Mouse (Mus musculus): ENCODE results near the gene Ascc2.
"Not testable (repeated sequence)": the region's sequence is repeated elsewhere in the genome, so short reads cannot be mapped to it uniquely, and the experiment has no call there.

Gene Ascc2

DNA sequence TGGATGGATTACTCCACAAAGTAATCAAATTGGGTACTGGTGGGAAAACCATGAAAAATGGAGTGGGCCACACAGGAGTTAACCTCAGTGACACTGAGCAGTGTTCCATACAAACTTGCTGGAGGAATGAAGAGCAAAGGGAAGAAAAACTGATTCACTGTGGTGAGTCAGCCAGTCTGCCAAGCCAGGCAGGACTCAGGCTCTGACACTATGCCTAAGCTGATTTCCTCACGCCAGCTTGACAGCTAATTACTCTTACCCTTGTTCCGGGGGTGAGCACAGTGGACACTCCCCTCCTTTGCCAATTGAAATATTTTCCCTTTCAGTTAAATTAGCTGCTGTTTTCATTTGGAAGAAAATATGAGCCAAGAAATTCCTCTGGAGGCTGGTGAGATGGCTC is 4.1 kb upstream of the Ascc2 start:
- DNase-seq (ENCODE audit: low read depth), result no peak

DNA sequence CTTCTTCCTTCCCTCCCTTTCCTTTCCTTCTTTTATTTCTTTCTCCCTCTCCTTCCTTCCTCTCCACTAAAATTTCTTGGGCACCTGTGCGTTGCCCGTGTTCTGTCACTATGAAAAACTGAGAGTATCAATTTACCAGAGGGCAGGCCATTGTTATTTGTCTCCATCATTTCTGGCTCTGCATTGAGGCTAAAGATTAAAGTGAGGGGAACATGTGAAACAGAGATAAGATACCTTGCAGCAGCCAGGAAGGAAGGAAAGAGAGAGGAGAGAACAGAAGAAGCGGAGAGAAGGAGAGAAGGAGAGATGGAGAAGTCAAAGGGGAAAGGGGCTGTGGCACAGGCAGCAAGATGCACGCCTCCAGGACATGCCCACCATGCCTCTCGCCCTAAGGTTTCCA is 3.2 kb upstream of the Ascc2 start:
- DNase-seq (ENCODE audit: low read depth), result no peak

DNA sequence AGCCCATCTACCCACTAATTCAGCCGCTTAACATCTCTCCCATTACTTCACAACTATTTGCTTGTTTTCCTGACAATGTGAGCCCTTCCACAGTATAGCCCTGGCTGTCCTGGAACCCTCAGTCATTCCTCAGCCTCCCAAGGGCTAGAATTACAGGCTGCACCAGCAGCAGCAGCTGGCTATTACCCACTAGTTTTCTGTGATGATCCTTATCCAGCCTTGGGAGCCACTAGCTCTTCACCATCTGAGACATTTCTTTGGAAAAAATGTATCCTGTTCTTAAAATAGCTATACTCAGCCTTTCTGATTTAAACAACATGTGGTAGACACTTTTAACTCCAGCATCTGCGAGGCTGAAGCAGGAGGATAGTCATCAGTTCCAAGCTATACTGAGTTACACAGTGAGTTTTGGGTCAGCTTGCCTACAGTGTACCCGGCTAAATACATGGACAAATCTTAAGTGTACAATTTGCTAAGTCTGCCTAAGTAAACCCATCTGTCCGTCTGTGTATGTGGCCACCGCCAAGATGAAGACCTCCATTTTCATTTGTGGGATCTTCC is 685 bp upstream of the Ascc2 start:
- no peak for DNase-seq (ENCODE audit: low read depth)

DNA sequence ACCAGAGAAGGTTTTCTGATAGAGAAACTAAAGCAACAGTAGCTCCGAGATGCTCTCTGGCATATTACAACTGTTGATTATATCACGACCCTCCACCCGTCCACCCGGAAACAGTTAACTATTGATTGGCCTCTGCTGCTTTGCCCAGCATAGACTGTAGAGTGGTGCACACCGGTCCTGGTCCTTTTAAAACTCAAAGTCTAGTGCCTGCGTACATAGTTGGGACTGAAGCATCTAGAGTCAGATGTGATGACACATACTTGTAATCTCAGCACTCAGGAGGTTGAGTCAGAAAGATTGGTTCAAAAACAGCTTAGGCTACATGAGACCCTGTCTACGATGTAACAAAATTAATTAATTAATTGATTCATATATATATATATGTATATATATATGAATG is 714 bp downstream of the Ascc2 start:
- no peak for DNase-seq (ENCODE audit: low read depth)

DNA sequence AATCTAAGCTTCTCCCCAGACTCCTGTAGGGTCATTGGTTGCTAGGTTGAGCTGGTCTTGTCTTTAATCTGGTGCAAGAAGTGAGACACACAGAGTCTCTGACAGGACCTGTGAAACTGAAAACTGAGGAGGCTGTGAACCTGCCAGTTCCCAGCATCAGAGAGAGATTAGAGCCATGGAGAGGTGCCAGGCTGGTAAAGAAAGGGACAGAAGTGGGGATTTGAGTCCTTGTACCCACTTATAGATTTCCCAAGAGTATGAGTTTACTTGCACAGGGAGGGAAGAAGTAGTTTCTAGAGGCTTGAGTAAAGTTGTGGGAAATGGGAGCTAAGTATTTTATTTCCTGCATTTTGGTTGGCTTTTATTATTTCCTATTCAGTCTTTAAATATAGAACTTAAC is 3.6 kb downstream of the Ascc2 start:
- DNase-seq (ENCODE audit: low read depth), result no peak

DNA sequence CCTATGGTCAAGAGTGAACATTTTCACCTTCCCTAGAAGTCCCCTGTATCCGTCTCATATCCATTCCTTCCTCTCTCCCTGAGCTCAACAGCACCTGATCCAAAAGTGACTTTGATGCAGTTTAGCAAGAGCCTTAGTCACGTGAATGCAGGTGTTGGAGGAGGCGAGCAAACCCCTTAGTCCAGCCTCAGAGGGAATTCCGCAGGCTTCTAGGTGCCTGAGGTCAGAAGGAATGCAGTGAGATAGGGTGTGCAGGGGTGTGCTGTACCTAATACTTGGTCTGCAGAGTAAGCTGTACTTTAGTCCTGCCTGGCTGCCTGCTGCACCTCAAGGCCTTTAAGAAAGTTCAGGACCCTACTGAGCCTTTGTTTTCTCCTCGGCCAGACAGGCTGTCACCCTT is 6.2 kb downstream of the Ascc2 start:
- no peak for DNase-seq (ENCODE audit: low read depth)

DNA sequence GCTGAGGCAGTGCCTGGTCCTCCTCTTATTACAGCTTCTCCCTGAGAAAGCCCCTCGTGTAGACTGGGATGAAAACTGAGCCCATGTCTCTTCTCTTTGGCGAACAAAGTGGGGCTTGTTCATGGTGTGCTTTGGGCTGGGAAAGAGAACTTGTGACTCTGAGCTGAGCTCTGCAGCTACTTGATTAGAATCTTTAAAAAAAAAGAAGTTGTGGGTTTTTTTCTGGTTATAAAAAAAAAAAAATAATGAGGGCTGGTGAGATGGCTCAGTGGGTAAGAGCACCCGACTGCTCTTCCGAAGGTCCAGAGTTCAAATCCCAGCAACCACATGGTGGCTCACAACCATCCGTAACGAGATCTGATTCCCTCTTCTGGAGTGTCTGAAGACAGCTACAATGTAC is 7.6 kb downstream of the Ascc2 start:
- not testable (repeated sequence) for DNase-seq (ENCODE audit: low read depth)

DNA sequence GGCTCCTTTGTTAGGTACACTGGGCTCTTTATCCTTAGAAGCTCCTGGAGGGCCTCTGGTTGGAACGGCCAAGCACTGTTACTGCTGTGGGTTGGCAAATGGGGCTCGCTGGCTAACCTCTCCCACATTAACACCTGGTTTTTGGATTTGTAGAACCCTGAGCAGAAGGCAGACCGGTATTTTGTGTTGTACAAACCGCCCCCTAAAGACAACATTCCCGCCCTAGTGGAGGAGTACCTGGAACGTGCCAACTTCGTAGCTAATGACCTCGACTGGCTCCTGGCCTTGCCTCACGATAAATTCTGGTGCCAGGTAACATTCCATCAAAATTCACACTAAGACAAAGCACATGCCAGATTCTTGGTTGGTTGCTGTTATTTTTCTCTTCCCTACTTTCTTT is 8.9 kb downstream of the Ascc2 start:
- DNase-seq (ENCODE audit: low read depth), result no peak

DNA sequence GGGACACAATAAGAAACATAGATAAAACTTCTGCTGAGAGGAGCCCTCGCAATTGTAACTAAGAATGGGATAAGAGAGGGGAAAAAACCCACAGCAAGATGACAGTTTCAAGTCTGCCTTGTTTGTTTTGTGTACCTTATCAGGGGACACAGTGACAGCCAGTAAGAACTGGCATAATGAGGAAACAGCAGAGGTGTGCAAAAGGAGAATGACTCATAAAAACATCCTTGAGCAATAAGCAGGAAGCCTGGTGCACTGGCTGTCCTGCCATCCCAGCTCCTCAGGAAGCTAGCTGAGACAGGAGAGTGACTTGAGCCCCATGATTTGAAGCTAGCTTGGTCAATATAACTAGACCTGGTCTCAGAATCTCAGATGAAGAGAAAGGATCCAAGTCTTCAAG is 22.3 kb downstream of the Ascc2 start:
- DNase-seq (ENCODE audit: low read depth), result peak; percentile 42

DNA sequence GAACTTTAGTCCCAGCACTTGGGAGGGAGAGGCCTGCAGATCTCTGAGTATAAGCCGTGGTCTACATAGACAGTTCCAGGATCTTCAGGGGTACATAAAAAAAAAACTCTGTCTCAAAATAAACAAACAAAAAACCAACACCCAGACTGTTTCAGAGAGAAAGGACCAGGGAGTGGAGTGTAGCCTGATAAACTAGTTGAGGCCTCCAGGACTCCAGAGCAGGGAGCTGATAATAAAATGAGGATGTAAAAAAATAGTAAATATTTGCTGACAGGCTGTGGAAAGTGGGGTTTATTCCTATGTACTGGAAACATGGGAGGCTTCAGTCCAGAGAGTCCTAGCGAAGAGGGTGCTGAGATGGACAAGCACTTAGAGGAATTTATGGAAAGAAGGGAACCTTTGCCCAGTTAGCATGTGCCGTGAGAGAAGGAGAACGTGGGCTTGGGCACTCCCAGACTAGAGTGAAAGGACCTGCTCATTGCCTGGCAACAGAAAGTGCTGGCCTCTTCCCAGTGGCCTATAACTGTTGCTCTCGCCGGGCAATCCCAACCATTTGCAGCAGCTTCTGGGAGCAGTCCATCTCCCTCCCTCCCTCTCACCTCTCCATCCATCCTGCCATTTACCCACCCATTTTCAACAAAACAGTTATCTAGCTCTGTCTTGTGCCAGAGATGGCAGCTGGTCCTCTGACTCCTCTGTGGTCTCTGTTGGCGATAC is 22.9 kb downstream of the Ascc2 start:
- DNase-seq (ENCODE audit: low read depth), result peak; percentile 31

DNA sequence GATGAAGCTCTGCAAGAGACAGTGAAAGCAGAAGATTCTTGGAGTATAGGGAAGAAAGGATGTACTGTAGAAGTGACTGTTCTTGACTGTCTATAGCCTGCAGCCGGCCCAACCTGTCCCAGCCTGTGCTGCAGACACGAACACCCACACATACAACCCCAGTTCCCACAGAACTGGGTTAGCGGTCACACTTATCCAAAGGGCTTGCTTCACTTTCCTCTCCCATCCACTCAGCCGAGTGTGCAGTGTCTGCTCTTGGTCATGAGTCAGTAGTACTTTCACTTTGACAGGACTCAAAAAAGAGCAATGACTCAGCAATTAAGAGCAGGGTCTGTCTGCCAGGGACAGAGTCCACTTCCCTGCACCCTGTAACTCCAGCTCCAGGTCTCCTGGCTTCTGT is 23.8 kb downstream of the Ascc2 start:
- DNase-seq (ENCODE audit: low read depth), result peak; percentile 15

DNA sequence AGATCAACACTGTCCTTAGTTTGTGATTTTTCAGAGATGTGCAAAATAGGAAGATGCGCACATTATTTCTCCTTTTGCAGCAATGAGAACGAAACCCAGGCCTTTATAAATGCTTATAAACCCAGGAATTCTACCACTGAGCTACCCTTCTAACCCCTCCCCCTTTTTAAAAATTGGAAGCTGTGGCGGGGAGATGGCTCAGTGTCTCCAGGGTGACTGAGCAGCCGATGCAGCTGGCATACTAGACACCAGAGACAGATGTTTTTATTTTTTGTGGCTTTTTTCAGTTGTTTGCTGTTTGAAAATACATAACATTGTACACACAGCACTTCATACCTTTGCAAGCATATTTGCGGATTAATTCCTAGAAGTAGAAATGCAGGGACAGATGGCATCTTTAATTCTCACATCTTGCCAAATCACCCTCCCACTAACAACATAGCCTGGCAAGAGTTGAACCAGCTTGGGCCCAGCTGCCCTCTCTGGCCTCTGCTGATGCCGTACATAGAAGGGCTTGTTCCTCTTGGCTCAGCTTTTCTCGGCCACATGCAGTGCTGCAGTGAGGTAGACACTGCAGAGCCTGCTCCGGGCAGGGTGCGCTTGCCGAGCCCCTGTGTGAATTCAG is 24.4 kb downstream of the Ascc2 start:
- no peak for DNase-seq (ENCODE audit: low read depth)

DNA sequence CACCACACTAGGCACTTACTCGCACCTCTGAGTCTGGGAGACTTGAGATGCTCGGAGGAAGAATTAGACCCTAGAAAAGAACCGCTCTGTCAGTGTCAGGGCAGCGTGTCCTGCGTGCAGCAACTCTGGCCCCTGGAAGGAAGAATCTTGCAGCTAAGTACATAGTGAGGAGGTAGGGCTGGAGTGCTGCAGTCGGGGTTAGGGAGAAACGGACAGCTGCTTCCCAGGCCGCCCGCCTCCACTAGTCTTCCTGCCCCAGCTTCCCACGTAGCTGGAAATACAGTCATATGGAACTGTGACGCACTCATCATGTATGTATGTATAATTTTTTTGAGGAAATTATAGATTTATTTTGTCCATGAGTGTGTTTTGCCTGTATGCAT is 24.9 kb downstream of the Ascc2 start:
- DNase-seq (ENCODE audit: low read depth), result no peak

DNA sequence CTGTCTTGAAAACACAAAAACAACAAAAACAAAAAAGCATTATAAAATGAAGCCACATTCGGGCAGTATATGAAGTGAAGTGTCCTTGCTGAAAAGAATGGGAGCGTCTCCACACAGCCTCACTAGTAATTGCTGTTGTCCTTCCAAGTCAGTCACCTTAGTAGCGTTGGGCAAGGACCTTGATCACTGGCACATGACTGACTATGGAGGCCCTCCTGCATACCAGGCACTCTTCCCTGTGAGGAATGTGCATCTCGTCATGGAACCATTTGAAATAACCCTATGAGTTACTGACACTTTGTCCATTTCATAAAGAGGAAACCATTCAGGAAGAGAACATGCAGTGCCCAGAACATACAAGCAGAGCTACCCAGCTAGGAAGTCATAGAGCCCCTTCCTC is 34.2 kb downstream of the Ascc2 start:
- no peak for DNase-seq (ENCODE audit: low read depth)

DNA sequence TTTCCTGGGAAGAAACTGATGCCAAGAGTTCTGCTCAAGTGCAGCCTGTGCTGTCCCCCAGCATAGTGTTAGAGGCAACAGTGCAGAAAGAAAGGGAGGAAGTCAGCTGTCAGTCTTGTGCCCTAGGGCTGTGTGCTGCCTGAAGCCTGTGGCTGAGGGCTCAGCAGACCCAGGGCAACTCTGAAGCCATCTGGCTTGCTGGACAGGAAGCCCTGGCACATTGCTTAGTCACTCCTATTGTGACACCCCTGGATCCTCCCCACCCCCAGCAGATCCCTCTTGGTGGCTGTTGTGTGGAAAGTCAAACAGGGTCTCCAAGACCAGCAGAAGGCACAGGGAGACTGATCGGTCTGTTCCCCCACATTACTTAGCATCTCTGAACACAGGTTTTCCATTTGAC is 37.0 kb downstream of the Ascc2 start:
- no peak for DNase-seq (ENCODE audit: low read depth)

DNA sequence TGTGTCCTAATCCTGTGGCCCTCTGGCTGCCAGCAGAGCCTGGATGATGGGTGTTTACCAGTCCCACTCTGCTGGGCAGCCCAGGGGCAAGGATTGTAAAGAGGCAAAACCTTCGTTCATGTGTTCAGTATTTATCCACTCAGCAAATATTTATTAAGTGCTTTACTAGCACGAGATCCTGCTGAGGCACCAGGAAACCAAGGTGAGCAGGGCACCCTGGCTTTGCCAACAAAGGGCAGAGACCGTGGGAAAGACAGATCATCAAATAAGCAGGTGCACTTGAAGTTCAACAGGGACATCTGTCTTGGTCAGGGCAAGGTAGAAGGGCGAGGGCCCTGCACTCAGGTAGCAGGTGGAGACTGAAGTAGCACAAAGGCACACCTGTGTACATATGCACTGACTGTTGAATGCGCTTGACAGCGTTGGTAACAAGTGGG is 37.6 kb downstream of the Ascc2 start:
- no peak for DNase-seq (ENCODE audit: low read depth)

DNA sequence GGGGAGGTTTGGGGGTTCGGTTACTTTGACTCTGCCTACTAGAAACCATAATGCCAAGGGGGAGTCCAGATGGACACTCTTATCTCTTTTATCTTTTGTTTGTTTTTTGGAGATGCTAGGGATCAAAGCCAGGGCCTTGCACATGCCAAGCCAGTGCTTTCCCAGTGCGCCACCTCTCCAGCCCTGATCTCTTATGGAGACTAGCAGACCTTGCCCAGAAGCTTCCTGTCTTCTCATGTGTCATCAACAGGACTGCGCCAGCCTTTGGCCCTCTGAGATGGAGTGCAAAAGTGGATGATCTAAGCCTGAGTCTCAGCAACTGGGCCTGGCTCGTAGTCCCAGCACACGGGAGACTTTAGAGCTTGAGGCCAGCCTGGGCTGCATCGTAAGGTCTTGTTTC is 38.1 kb downstream of the Ascc2 start:
- DNase-seq (ENCODE audit: low read depth), result no peak

DNA sequence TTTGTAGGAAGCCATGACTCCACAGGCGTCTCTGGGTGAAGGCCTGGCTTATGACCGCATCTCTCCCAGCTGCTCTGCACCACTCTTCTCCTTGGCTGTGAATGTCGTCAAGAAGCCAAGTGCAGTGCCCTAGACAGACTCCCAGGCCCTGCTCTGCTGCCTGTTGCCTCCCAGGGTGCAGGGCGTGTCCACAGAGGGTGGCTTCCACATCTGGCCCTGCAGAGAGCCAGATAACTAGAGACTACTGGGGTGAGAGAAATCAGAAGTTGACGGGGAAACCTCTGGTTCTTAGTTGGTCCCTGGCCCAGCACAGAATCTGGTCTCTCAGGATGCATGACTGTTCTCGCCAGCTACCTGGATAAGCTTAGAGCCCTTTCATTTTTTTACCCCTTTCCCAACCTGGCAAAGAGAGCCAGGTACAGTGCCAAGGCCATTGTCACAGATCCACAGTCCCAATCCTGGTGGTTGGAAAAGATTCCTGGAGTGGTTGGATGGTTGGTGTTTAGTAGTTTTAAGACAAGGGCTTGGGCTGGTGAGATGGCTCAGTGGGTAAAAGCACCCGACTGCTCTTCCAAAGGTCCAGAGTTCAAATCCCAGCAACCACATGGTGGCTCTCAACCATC is 39.8 kb downstream of the Ascc2 start:
- DNase-seq (ENCODE audit: low read depth), result peak; percentile 84

DNA sequence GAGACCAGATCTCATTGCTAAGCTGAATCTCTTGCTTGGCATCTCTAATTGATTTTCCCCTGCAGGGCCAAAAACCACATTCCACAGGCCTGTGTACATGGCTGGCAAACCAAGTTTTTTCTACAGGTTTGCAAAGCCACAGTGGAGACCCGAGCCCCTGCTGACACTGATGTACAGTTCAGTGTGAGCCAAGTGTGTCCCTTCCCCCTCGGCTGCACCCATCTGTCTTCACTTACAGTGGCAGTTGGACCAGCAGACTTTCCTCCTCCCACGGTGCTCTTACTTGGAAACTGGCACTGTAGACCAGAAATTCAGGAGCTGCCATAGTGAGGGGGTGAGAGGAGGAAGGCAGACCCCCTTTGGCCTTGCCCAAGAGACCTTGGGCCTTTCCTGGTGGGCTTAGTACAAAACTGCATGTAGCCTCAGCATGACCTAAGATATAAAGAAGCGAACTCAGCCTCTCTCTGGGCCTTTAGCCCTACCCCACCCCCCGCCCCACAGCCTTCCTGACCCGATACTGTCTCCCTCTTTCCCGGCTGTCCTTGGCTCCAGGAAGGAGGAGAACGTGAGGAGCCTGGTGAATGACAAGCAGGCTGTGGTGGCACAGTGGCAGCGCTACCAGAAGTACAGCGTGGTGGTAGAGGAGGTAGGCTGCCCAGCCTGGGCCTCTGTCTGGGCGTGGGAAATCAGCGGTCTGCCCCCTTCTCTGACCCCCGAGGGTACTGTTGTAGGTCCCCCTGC is 41.3 kb downstream of the Ascc2 start:
- DNase-seq (ENCODE audit: low read depth), result no peak

DNA sequence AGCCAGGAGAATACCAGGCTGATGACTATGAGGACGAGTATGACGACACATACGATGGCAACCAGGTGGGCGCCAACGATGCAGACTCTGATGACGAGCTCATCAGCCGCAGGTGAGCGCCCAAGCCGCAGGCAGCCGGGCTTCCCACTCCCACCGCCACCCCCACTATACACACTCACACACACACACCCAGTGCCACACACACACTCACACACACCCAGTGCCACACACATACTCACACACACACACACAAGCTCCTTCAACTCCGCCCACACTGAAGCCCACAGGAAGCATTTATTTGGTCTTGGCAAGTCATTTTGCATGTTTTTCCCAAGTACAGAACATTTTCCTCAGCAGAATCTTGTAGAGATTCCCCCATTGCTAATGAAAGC is 41.9 kb downstream of the Ascc2 start:
- no peak for DNase-seq (ENCODE audit: low read depth)

DNA sequence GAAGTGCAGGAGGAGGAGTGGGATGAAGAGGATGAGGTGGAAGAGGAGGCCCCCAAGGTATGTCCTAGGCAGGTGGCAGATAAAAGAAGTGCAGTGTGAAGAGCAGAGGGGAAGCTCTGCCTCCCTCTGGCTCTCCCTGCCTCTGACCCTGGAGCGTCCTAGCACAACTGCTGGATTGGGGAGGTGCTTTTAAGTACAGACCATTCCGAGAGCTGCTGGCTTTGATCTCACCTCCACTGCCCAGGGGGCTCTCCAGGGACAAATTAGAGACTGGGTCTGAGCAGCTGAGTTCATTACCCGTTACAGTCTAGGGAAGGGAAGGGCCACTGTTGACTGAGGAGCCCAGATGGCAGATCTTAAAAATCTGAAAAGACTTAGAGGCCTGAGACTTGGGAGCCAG is 42.6 kb downstream of the Ascc2 start:
- no peak for DNase-seq (ENCODE audit: low read depth)

DNA sequence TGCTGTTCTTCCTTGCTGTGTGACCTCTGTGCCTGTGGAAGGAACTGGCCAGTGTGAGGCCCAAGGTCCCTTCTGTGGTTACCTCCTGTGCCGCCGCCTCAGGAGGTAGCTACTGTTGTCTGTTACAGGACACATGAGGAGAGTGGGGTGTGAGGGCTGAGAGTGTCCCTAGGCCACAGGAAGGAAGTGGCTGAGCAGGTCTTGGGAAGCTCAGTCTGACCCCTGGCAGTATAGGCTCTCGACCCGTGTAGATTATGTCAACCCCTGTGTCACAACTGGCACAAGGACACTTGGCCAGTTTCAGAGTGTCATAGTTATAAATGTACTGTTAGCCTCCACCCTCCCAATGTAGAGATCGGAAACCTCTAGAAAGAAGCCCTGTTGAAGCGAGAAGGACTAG is 46.0 kb downstream of the Ascc2 start:
- DNase-seq (ENCODE audit: low read depth), result no peak

DNA sequence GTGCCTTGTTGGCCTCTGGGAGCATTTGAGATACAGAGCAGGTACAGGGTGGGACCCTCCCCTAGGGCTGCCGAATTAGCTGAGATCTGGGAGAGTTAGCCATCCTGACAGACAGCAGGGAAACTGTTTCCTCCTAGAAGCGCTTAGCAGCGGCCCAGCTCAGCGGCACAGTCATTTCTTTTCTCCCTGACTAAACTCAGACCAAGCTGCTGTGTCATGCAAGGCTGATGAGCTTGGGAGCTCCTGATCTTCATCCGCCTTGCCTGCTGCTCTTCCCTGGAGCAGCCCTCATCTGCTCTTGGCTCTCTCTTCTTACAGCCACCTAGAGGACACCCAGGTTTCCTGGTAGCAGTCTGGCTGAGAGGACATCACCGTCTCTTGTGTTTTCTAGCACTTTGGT is 46.6 kb downstream of the Ascc2 start:
- no peak for DNase-seq (ENCODE audit: low read depth)
